Mouse (Mus musculus) liver, adult (tissue): ENCODE data around the gene Ankrd1.

Source experiments
- GATA4 ChIP-seq: IDR thresholded peaks from 2 replicates; pipeline ENCODE4 v1.6.1; 2014; ENCODE audit warnings: mild to moderate bottlenecking, low read length; ENCODE audit not compliant: insufficient replicate concordance

Gene Ankrd1

DNA sequence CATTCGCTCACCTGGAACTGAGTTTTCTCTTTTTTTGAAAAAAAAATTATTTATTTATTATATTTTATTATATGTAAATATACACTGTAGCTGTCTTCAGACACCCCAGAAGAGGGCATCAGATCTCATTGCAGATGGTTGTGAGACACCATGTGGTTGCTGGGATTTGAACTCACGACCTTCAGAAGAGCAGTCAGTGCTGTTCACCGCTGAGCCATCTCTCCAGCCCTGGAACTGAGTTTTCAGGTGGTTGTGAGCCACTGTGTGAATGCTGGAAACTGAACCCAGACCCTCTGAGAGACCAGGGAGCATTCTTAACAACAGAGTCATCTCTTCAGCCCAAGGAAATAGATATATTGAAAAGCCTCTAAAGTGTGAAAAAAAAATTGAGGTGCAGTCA is 8.5 kb upstream of the Ankrd1 start:
- TF ChIP-seq GATA4, result no peak

DNA sequence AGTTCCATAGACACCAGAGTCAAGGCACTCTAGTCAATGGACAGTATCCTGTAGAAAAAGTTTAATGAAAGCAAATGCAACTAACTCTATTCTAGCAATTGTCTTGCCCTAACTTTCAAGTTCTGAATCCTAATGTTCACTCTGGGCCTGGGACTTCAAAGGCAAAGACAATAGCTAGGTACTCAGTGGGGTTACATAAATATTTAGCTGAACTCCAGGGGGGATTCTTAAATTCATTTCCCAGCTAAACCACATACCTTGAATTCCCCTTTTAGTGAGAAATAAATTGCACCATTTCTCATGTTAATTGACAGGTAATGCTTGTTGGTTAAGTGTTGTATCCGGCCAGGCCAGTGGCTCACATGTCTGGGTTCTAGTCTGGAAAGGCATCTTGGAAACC is 4.3 kb upstream of the Ankrd1 start:
- no peak for TF ChIP-seq GATA4

DNA sequence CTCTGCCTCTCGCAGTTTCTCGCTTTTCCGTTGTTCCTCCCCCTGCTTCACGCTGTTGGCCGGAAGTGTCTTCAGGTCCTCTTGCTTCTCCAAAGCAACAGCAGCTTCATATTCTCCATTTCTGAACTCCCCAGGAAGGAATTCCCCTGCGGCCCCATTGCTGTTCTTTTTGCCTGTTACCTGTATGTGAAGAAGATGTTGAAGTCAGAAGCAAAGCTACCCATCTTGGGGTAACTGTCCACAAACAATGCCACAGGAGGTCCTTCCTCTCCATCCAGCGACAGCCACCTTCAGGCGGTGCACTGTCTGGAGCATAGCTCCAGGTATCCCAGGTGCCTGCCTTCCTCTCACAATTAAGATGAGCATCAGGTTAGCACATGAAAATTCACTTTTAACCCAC is 680 bp downstream of the Ankrd1 start:
- no peak for TF ChIP-seq GATA4

DNA sequence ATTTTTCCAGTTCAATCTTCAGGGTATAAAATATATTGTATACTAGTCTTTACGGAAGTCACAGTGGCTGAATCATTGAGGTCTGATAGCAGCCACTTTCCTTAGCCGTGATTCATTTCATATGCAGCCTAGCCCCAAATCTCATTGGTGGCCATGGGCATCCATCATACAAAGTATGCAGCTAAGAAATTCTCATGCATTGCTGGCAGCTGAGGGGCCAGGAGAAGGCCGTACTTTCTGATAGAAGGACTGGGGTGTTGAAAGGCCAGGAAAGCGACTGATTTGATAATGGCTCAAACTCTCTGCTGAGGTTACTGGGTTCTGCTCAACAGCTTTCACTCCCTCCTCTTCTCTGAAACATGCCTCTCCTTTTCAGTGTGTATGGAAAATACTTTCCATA is 3.7 kb downstream of the Ankrd1 start:
- no peak for TF ChIP-seq GATA4

DNA sequence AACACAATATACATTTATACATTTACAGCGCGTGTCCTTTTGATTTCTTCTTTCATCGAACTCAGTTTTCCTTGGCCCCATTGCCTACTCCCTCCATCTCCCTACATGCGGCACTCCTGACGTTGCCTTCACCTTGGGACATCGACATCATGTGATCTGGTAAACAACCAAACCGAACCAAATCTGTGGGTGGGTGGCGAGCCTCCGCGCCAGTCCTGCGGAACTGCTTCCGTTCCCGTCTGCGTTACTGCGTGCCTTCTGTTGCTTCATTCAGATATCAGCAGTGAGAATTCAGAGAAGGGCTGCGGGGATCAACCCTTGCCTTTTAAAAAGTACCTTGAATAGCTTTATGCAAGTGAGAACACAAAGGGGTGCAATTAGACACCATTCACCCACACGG is 7.9 kb downstream of the Ankrd1 start:
- no peak for TF ChIP-seq GATA4

DNA sequence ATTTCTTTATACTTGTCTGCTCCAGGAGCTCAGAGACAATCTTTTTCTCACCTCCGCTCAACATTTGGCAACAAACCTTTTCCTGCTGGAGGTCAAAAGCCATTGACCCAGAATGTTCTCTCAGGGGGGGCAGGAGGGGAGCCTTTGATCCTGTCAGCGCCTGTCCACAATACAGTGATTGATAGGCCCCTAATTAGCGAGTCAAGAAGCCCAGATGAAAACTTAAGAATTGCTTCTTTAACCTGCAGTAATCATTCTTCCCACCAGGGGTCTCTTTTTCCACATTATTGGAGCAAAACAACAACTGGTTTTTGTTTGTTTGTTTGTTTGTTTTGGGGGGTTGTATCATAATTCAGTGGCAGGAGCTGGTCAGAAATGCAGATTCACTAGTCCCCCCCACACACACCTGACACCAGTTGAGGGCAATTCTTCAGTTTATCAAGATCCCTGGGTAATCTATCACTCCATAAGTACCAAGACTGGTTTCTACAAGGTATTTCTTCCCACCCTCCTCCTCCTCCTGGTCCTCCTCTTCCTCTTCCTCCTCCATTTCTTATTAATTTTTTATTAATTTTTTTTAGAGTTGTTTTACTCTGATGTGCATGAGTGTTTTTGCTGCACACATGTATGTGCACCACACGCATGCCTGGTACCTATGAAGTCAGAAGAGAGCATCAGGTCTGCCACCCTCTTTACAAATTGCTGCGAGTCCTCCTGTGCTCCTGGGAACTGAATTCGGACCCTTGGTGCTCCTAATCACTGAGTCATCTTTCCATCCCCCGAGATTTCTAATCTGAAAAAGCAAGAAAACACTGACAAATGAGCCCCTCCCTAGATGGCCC is 8.6 kb downstream of the Ankrd1 start:
- no peak for TF ChIP-seq GATA4

DNA sequence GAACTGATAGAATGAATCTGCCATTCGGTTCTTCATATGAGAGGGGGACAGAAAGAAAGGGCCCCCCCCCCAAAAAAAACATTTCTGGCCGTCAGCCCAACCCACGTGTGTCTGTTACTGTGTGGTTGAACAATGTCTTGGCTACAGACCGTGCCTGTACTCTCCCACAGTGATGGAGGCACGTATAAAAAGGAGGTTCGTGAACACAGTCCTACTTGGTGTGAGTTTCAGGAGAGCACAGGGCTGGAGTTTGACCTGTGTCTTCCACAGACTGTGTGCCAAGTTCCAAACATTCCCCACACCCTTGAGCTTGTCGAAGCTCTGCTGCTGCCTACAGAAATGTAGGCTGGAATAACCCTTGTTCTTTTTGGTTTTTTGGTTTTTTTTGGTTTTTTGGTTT is 9.4 kb downstream of the Ankrd1 start:
- no peak for TF ChIP-seq GATA4

DNA sequence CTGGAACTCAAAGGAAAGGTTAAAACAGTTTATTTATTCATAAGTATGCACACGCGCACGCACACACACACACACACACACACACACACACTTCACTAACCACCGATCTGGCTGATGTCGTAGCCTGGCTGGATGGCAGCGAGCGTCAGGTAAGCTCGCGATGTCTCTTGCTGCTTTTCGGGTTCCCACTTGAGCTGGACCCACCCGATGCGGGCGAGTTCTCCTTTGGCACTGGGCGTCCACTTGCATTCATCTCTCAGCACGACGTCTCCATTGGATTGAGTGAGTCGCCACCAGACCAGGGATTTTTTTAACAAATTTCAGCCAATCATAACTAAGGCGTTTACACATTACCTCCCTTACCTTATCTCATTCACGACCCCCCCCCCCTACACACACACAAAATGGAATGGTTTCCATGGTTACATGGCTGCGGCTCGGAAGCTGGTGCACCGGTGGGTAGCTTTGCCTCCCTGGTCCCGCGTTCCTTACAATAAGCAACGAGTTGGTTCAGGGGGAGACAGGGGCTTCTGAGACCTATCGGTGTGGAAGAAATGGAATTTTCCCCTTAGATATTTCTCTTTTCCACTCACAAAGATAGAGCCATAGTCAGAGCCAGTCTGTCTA is 10.5 kb downstream of the Ankrd1 start:
- TF ChIP-seq GATA4, result no peak

DNA sequence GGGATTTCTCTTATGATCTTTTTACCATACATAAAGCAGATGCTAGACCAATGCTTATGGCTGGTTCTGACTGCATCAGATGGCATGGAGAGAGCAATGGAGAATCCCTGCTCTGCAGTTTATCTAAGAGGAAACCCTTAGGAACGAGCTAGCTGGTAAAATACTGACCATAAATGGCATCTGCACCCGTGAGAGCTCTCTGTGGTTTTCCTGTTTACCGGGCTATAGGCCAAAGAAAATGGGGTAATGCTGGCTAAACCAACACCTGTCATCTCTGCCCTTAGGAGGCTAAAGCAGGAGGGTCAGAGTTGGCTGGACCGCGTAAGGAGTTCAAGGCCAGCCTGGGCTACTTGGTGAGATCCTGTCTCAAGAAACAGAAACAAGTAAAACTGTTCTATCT is 16.0 kb downstream of the Ankrd1 start:
- TF ChIP-seq GATA4, result no peak

DNA sequence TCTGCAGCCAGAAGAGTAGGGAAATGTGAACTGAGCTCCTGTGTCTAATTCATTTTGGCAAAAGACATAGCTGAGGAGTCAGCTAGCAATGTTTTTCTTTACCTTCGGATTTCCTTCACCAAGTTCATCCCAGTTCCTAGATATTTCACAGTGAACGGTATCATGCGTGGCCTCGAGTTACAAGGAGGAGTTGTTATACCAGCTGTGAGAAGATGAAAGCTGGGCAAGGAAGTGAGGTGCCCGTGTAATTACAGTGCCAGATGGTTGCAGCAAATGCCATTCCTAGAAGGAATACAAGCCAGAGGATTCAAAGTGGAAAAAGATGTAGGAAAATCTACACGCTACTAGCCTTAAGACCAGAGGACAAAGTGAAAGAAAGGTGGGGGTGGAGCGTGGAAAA is 21.0 kb downstream of the Ankrd1 start:
- TF ChIP-seq GATA4, result no peak

DNA sequence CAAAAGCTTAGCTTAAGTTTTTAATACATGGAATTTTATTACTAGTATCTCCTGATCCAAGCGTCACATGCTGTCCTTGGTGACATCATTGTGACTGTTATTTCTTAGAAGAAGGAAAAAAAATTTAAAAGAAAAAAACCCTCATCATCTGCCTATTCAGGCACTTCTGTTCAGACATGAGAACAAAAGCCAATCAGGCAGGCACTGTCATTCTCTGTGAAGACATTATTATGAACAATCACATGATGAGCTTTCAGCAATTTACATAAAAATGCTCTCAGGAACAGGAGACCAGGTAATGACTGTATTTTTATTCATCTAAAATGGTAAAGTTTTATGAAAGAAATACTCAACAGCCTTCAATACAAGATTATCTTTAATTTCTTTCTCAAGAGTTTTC is 21.6 kb downstream of the Ankrd1 start:
- TF ChIP-seq GATA4, result no peak

DNA sequence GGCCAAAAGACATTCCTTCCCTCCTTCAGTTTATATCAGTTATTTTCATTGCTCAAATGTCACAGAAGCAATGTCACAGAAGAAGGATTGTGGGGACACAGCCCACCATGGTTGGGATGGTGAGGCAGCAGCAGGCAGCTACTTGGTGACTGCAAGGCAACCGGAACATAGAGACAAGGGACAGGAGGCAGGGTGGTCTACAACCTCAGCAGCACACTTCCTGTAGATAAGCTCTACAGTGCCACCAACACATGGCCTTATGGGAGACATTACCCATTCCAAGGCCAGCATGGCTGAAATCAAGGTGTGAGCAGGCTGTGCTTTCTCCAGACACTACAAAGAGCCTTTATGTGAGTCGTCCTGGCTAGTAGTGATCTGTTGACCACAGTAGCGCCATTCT is 22.7 kb downstream of the Ankrd1 start:
- no peak for TF ChIP-seq GATA4

DNA sequence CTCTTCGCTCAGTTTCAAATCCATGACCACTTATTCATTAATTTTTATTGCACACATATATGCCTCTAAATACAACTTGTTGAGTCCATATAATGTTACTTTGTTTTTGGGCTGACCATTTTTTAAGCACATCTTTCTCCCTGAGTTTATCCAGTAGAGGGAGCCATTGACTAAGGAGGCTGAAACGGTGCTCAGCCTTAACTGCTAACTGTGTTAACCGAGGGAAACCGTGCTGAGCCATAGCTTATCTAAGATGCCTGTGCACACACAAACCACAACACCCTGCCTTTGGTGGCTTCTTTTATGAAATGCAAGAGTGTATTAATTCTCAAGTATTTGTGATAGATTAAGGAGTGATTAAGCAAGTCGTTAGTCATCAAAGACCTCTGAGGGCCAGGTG is 29.1 kb downstream of the Ankrd1 start:
- no peak for TF ChIP-seq GATA4

DNA sequence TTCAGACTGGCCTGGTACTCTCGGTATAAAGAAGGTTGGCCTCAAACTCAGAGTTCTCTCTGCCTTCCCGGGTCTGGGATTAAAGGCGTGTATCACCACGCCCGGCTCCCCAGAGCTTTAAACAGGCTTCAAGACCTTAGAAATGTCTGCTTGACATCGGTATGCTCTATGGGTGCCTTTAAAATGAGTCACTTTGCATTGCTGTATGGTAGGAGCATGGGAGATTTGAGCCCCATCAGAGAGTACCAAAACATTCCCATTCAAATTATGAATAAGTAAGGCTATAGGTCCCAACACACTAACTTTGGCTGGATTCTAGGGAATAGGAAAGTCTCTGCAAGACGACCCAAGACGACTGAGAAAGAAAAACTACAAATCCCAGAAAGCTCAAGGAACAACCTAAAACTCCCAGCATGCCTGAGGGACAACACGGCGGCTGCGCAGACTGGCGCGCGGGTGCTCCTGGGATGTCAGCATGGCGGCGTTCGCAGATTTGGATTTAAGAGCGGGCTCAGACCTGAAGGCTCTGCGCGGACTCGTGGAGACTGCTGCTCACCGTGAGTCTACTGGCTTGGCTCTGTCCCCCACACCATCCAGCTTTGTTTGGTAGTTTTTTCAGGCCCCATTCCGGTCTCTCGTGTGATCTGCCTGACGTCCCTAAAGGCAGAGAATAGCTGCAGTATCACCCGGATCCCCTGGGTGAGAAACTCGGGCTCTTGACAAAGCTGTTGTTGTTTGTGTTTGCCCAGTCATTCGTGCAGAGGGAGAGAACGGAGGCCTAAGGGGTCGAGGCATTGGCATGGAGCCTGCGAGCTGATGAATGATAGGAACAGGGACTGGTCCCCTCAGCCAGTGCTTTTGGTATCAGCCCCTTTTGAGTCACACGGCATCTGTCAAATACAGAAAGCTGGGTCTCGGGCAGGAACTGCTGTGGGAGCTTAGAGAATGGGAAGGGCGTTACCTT is 36.4 kb downstream of the Ankrd1 start, which contains the start of gene Rpp30:
Gene Rpp30 (plus strand): TSS at position 455 of the 964 bp plus-strand sequence.
- no peak for TF ChIP-seq GATA4

DNA sequence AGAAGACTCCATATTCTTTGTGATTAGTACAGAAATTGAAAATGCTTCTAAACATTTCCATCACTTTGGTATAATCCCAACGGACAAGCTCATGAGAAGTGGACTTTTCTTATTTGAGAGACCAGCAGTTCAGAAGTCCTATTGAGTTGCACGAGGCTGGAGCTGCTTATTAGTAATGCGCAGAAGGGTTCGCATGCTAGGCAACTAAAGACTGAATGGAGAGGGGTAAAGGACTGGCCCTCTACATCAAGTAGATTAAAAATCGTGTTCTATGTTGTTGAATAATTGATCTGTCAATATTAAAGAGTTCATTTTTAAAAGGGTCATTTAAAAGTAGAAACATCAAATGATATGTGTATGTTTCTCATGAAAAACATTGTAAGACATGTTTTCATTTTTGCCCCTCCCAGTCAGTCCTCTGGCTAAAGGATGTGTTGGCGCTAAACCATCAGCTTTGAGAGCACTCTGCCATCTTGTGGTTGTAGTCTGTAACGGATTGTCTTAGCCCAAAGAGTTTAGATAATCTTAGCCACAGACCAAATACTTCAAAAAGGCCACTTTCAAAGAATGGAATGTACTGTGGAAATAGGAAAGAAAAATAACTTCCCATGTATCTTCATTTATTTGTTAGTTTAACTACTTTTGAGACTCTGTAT is 37.2 kb downstream of the Ankrd1 start:
- TF ChIP-seq GATA4, result no peak

DNA sequence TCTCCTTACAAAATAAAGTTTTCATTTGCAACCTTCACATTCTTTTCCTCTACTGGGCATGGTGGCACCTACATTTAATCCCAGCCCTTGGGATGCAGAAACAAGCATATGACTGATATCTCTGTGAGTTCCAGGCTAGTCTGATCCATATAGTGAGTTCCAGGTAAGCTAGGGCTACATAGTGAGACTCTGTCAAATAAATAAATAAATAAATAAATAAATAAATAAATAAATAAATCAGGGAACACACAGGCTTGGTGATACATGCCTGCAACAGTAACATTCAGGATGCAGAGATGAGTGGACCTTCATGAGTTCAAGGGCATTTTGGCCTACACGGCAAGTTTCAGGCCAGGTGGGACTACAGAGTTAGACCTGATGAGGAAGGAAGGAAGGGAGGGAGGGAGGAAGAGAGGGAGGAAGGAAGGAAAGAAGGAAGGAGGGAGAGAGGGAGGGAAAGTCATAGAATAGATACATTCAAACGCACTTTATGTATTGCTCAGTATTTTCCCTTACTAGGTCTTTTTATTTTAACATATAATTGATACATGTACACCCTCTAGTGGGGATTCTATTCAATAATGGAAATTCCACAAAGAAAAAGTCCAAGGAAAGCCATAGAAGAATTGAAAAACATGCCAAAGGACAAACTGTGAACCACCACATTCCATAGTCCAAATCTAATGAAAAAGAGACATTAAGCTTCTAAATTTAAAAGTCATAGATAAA is 56.9 kb downstream of the Ankrd1 start:
- TF ChIP-seq GATA4, result no peak
